Mouse (Mus musculus) olfactory bulb, adult 2 months (tissue): ENCODE results near the gene Cym.

ENCODE experiments used
- CTCF ChIP-seq: fragments of 200-500 bp; IDR thresholded peaks from 2 replicates; pipeline ENCODE4 v1.5.1; 2012; ENCODE audit warnings: low read depth, mild to moderate bottlenecking, low read length, moderate library complexity; ENCODE audit not compliant: insufficient read depth
- POLR2A ChIP-seq: fragments of 200-500 bp; IDR thresholded peaks from 2 replicates; pipeline ENCODE4 v1.6.1; 2012; ENCODE audit warnings: mild to moderate bottlenecking, low read depth, low read length, moderate library complexity; ENCODE audit not compliant: insufficient read depth

DNA sequence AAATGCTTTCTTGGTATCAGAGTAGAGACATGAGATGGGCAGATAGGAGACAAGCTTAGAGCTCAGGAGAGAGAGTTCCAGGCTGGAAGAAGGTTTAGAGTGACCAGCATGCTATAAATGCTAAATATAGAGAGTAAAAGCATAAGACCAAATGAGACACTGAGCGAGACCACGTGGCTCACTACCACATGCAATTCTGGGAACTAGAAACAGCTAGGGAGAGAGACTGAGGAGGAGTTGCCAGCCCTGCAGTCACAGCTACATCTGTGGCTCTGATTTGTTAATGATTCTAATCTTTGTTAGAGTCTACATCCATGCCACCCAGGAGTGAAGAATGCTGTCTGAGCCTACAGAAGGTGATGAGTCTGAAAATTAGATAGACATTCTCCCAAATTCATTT, 52.0 kb downstream of the Cym start:
- TF ChIP-seq CTCF = no peak
- TF ChIP-seq POLR2A = no peak
